Mouse (Mus musculus): Measurements from ENCODE around the gene Dusp5.

Gene Dusp5

DNA sequence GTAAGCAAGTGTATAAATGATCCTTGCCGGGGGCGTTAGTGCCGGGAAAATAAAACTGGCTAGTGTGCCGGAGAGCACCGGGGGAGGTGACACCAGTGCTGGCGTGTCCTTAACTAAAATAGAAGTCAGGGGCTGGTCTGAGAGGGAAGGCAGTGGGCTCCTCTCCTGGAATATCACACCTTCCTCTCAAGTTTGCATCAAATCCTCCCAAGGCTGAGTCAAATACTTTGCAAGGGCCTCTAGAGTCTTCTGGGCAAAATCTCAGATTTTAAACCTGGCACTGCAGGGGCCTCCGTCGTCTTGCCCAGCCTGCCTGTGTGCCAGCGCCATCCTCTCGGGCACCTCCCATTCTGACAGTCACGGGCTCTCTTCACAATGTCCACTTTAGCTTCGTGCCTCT, 22.1 kb downstream of the Dusp5 start:
- DNase-seq: no peak

DNA sequence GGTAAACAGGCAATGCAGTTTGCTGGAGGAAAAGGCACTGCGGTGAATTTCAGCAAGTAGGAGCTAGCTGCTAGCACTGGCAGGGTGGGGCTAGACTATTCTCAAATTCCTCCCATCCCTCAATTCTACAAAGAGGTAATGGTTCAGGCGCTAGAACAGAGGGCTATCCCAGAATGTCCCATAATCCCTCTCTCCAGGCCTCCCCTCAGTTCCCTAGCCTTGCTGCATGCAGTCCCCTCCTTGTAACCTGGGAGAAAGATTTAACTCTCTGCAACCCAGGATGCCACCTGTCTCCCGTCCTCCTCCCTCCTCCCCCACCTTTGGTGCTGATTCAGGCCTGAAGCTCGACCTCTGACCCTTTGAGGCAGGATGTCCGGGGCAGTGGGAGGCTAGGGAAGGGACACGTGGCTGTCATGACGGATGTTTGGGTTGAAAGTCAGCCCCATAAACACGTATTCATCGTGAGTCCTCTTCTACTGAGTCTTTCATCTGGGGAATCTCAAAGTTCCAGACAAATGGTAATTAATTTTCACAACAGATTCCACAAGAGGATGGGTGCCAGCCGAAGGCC, 23.4 kb downstream of the Dusp5 start:
- DNase-seq: no peak

DNA sequence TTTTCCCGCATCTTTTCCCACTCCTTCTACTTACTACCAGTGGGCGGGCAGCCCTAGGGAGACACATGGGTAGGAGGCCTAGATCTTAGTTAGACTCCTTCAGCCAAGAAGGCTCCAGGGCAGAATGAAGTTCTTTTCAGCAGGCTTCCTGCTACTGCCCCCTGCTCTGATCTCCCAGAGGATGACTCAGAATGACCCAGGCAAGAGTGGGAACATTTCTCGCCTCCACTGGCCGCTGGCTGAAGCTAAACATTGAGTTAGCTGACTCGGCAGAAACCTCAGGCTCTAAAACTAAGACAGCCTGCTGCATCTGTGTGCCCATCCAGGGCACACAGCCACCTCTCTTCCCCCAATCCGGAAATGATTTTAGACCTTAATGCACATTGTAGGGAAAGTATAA, 23.9 kb downstream of the Dusp5 start:
- no peak for DNase-seq

DNA sequence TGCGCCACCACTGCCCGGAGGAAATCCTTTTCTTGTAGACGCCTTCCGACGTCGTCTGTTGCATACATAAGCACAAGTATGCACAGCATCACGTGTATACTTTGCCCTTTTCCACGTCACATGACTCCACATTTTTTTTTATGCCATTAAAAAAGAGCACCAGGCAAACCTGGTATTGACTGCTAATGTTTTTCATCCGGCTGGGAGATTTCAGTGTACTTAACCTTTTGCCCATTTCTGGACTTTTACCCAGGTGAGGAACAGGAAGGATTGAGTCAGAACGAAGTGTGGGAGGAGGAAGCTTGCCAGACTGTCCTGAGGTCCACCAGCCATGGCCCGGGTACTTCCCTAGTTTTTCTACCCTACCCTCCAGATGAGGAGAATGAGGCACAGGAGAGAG, 25.5 kb downstream of the Dusp5 start:
- no peak for DNase-seq

DNA sequence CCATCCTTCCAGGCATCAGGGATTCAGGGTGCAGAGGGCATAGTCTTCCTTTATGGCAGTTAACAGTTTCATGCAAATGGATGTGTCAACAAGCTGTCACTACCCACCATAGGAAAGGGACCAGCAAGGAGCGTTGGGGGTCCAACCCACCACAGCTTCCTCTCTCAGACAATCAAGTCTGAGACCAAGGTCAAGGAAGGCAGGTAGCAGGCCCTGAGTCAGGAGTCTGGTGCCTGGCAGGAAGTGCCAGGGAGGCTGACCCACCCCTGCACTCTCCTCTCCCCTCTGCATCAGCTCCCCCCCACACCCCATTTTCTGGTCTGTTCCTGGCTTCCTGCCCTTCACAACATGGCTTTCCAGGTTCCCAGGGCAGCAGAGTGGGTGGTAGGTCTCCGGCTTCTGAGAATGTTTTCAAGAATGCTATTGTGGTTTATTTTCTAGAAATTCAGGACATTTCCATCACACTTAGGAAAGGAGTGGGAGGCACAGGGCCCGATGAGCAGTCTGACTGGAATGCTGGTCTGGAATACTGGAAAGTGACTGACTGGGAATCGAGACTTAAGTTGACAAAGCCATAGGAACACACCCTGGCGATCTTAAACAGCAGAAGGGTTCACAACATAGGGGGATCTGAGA, 26.2 kb downstream of the Dusp5 start:
- no peak for DNase-seq

DNA sequence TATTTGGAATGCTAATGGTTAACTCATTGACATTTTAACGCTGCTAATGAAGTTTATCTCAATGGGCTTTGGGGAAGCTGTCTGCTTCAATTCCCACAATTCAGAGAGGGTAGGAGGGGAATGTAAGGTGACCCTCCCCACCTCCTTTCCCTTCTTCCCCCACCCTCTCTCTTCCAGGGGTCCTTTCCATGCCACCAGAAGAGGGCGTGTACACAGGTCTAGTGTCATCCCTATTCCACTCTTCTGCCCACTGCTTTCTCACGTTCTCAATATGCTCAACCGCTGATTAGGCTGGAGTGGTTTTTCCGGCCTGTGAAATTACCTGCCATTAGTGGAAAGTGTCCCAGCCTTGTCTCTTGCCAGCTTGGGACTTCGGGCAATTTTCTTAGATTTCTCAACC, 27.9 kb downstream of the Dusp5 start:
- no peak for DNase-seq

DNA sequence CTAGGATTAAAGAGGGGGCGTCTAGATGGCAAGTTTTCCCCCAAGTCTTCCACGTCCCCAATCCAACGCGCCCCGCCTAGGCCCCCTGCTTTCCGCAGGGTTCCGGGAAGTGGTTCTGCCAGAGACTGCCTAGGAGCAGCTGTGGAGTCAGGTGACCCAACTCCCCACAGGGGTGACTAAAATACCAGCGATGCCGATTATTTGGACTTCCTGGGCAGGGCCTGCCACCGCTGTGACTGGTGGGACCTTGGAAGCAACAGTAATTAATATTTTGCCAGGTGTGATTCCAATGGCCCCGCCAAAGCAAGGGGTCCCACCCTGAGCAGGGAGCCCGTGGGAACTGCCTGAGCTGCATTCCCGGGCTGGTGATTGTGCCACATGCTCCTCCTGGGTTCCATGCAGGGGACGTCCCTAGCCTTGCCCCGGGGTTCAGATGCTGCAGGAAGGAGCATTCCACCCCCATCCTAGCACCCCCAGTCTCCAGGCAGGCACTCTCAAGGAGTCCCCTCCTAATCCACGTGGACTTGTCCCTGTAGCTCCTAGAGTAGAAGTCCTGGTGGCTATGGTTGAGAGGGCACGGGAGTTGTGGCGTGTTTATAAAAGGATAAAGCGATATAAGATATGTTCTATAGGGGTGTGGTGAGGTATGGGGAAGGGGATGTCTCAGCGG, 28.5 kb downstream of the Dusp5 start:
- peak; percentile 75 for DNase-seq

DNA sequence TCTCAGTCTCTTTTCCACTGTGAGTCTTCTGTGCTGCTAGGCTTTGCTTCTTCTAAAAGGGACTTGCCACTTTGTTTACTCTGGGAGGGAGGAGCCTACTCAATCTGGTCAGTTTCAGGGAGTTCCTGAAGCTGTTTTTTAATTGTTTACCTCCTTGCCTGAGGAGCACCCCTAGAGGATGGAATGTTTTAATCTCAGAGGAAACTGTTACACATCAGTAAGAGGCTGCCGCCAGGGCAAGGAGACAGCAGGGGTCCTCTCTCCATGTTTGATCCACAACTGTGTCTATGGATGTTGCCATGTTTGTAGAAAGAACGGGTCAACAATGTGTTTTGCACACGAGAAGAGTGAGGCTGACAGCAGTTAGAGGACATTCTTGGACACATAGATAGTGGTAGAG, 31.5 kb downstream of the Dusp5 start:
- DNase-seq: no peak

DNA sequence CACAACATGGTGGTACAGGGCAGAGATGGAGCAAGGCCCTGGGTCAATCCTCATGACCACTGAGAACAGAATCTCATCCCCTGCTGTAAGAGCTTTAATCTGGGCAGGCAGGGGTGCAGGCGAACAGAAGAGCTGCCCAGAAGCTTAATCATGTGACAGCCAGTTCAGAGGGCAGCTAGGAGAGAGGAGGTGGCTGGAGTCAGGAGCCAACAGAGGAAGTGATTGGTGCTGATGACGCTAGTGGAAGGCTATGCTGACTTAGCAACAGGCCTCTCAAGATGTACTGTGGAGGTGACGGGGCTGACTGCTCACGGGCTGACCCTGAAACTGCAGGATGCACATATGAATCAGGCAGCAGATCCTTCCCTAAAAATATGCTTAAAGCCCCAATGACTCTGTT, 35.3 kb downstream of the Dusp5 start:
- no peak for DNase-seq

DNA sequence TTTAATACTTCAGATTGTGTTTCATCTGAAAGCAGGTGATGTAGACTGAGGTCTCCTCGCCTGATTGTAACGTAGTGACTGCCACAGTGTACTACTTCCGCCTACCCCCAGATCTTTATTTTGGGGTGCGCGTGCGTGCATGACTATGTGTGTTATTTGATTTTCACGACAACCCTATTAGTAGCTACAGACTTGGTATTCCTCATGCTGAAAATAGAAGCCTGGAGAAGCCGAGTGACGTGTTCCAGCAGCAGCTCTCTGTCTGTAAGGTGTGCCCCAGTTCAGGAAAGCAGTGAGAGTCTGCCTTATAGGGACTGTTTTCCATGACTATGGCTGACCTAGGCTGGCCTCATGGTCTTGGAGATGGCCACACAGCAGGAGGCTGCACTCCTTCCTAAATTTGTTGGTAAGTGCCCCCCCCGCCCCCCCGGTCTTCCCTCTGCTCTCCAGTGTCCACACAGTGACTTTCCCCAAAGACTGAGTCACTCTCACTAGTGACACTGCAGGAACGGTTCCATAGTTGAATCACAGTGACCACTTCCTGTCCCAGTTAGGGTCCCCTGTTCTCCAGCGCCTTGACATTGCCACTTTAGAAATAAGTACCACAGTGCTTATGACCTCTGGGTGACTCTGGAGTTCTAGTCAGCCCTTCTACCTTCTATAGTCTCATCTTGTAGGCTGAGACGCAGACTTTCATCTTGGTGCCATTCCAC, 36.8 kb downstream of the Dusp5 start:
- no peak for DNase-seq

DNA sequence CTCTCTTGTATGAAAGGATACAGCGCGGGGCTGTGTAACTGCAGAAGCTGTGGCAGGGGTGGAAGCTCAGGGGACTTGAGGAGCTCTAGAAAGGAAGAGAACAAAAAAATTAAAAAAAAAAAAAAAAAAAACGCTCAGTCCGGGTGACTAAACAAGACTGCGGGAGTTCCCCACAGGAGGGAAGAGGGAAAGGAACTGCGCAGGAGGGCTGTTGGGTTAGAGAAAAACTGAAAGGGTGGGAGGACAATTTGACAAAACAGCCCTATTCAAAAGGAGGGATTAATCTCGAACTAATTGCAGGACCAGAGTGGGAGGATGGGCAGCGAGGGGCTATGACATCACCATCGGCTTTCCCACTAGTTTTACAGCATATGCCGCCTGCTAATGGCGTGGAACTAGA, 39.0 kb downstream of the Dusp5 start:
- DNase-seq: no peak

DNA sequence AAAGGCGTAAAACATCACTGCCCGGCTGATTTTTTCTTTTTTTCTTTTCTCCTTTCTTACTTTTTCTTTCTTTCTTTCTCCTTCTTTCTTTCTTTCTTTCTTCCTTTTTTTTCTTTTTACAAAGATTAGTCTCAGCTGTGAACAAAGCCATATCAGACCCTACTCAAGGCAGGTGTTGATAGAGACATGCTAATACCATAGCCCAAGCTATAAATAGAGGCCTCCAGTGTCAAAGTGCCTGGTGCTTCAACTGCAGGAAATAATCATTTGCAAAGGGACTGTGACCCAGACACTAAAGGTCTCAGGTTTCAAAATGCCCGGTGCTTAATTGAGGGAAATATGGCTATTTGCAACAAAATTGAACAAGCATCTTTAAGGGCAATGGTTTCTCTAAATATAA, 39.6 kb downstream of the Dusp5 start:
- no peak for DNase-seq

DNA sequence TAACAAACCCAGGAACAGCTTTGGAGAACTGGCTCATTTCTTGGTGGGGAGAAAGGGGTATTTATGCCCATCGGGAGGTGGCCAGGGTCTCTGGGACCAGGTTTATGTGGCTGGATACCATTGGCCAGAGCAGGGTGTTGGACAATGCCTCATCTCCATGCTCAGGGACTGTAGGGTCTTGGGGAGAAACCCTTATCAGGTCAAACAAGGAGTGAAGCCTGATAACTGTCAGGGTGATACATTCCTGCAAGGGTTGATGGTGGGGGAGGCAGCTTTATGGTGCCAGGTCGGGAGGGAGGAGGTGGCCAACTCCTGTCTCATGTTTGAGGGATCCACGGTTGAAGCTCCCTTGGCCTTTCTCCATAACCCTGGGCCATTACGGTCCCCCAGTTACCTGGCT, 42.1 kb downstream of the Dusp5 start:
- DNase-seq: no peak

DNA sequence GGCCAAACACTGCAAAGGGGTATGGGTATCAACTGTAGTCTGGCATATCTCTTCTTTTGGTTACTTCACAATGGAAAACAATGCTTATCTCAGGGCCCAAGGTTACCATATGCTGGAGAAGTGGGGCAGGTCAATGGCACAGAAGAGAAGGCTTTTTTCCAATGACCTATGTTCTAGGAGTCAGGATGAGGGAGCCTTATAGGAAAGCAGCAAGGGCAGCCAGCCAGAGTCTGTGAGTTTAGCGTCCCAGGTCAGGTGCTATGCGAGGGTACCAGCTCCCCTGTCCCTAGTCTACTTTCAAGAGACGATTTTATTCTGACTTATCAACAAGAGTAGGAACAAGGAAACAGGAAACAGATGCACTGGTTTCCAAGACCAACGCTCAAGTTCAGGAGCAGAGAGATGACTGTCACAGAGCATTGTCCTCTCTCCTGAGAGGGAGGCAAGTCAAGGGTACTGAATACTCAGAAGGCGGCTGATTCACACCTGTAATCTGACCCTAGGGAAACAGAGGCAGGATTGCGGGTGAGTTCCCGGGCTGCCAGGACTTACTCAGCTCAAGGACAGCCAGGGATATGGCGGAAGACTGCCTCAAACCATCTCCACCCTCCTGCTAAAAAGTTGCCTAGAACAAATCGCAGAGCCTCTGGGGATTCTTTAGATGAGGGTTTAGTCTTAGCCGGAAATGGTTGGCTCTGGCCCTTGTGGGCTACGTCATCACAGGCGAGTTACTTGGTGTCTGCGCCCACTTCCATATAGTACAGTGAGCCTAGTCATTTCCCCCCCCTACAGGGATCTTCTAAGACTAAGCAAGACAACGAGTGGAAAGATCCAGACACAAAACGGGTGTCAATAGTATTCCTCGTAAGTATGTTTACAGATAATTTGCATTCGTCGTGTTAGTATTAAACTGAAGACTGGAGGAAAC, 42.9 kb downstream of the Dusp5 start:
- DNase-seq: no peak

DNA sequence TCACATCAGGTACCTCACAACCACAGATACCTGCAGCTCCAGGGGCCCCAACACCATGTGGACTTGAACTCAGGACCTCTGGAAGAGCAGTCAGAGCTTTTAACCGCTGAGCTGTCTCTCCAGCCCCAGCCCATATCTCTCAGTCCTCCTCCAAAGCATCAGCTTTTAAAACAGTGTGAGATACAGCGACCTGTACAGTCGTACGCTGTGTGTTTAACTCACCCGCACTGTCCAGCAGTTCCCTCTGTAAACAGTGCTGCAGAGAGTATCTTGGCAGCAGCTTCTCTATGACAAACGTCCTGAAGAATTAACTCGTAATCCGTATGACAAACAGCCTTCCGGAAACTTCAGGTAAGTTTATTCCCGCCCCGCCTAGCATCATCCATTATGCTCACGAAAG, 43.7 kb downstream of the Dusp5 start:
- DNase-seq: no peak

DNA sequence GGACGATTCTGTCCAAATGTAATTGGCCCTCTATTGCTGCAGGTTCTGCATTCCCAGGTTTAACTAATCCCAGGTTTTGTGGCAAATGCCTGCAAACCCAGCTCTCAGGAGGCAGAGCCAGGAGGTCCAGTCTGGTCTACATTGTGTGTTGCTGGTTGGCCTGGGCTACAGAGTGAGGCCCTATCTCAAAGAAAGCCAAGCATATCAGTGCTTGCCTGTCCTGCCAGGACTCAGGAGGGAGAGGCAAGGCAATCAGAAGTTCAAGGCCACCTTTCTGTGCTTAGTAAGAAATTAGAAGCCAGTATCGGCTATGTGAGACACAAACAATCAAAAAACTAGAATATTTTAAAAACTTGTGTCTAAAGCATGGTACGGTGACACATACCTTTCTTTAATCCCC, 44.2 kb downstream of the Dusp5 start:
- no peak for DNase-seq

DNA sequence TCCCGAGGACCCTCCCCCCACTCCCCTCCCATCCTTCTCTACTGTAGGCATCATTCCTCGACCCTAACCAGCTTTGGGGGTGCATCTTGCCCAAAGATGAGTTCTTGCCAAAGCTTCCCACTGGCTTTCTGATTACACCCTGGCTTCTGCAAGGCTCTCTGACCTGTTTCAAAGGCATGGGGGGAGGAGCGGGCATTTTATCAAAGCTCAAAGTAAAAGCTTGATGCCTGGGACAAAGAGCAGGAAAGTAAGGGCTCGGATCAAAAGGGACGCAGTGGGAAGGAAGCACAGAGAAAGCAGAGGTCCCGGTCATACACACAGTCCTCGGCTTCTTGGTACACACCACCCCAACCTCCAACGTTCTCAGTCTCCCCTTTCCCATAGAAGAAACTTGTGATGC, 45.2 kb downstream of the Dusp5 start:
- no peak for DNase-seq

DNA sequence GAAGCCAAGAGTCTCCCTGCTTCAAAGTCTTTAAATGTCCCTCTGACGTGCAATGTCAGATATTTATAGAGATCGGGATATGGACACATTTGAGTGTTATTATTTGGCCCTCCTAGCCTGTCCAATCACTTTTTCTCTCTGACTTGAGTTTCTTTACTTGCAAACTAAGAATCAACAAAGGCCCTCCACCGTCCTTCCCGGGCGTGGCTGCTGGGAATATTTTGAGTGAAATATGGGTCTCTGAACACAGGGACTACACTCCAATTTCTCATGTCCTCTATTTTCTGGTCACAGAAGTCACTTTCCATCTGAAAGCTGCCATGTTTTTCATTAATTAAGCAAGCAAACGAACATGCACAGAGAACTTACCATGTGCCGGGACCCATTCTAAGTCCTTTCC, 45.6 kb downstream of the Dusp5 start:
- no peak for DNase-seq

DNA sequence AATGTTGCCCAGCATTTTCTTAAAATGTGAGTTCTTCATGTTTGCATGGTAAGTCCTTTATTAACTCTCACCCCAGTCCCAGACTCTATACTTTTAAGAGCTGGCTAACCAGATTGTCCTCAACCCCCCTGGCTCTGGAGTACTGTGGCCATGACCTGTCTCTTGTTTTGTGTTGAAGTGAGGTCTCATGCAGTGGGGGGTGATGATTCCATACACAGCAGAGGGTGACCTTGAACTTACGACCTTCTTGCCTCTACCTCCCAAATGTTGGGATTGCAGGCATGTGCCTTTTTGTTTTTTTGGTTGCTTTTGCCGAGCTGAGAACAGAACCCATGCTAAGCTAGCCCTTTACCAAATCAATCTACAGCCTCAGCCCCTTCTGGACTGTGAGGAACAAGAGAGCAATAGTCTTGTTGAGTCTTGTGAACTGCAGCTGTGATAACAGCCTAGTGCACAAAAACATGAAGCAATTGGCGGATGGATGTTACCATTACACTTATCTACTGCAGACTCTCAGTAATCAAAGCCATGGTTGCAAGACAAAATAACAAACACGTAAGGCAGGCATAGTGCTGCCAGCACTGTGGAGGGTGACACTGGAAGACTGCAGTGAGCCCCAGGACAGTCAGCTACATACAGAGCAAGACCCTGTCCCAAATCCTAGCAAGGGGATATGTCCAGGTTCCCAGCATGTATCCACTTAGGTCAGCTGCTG, 46.5 kb downstream of the Dusp5 start:
- no peak for DNase-seq

DNA sequence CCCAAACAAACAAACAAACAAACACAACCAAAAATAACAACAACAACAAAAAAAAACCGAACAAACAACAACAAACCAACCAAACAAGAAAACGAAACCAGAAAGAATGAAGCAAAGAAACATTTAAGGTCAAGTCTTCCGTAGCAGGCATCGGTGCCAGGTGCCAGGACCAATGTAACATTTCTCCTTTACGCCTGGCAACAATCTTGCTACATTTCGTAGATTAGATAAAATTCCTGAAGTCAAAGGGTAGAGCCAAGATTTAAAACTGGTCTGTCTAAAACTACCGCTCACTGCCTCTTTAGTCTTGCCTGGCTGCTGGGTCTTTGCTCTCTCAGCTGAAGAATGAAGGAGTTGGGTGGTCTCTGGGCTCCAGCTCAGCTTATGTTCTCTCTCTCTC, 47.2 kb downstream of the Dusp5 start:
- no peak for DNase-seq

DNA sequence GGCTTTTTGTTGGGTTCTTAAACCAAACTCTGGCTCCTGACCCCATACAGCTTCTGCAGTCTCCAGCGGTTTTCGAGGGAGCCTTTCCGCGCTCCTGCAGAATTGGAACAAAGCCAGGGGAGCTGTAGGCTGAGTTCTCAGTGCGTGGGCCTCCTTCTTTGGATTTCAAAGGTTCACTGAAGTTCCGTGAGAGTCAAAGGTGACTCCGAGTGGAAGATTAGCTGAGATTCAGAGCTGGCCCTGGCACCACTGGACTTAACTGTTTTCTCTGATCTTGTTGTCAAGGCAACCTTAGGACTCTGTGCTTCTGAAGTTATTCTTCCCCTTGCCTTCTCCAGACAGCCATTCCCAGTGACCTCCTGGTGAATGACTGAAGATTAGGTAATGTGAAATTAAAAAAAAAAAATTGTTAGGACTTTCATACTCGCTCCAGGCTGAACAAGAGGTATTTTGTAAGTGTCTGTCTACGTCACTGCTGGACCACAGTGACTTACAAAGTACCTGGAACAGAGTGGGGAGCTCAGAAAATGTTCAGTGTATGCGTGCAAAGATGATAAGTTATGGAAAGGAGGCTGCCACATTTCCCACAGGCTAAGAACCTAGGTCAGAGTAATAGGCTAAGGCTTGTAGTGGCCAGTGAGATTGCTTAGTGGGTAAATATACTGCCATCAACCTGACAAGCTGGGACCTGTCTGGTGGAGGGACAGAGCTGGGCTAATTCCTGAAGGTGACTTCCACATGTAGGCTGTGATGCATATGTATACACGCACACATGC, 48.3 kb downstream of the Dusp5 start:
- DNase-seq: no peak
